Mouse (Mus musculus): ENCODE measurements around the gene Zdhhc8.

The Zdhhc8 gene

DNA sequence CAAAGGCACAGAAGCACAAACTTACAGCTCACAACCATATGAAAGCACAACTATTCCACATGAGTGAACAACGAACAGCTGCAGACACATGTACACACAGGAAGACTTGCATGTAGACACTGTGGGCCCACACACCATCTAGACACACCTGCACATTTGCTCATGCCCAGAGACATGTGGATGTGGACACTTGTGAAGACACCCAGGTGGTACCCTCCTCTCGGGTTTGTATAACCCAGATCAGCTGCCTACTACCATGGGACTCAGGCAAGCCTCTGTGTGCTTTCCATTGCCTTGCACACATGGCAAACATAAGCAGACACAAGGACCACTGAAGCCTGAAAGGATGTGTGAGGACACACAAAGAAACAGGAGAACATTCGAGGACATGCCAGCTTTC lies 3.9 kb downstream of the Zdhhc8 start:
- no peak for DNase-seq (ENCODE audit: low spot score in 2 of 2)

DNA sequence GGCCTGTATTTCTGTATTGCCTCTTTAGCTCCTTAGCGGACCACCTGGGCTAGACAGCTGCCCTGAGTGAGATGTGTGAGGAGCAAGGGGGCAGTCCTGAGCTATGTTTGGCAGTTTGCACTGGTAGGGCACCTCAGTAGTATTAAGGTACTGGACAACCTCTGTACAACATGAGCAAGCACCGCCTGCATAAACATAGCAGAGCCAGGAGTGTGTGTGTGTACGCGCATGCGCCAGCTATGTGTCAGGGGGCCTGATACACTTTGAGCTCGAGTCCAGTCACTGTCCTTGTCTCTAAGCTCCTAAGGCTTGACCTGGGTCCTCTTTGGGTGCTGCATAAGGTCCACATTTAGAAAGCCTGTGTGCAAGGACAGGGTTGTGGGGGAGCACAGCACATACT lies 4.3 kb downstream of the Zdhhc8 start:
- no peak for DNase-seq (ENCODE audit: low spot score in 2 of 2)

DNA sequence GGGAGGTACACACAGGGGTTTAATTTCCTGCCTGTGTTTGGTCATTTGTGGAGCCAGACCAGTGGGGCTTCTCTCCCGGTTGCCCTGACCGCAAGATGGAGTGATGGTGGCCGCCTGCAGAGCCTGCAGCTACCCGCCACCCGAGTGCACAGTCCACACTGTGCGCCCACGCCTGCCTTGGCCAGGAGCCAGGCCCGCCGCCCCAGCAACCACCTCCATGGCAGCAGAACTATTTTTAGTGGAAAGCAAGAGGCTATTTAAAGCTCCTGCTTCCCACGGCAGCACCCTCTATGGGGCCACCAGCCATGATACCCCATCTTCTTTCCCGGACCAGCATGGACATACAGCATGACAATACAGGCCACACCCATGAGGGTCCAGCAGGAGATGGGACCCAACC lies 5.3 kb downstream of the Zdhhc8 start:
- DNase-seq (ENCODE audit: low spot score in 2 of 2): no peak

DNA sequence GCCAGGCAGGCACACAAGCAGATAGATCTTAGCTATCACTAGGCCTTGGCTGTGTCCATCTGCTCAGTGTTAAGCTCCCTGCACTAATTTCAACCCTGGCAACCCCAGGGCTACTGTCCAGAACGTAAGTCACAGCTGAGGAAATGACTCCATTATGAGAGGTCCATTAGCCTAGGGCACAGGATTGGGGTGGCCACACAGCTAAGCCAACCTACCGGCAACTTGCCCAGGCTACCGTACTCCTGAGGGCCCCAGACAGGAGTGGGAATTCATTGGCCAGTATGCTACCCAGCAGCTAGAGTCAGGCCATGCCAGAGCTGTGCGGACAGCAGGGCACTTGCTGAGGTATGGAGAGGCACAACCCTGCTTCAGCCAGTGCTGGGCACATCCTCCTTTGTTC lies 6.1 kb downstream of the Zdhhc8 start:
- DNase-seq (ENCODE audit: low spot score in 2 of 2): no peak

DNA sequence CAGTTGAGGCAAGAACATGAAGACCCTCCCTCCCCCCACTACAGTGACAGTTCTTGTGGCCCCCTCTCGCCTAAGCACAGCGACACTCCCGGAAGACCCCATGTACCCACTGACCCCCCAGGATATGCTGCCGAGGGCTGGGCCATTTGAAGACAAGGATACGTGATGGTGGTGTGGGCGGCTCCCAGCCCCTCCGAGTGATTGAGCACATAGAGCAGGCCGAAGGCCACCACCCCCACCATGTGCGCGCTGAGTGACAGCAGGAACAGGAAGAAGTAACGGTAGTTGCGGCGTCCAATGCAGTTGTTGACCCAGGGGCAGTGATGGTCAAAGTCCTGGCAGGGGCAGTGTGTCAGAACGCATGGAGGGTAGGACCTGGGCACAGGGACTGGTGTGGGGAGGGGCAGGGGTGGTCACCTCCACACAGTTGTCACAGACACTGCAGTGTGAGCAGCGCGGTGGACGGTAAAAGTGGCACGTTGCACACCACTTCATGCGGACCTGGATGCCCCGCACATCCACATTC lies 7.0 kb downstream of the Zdhhc8 start:
- DNase-seq (ENCODE audit: low spot score in 2 of 2): no peak

DNA sequence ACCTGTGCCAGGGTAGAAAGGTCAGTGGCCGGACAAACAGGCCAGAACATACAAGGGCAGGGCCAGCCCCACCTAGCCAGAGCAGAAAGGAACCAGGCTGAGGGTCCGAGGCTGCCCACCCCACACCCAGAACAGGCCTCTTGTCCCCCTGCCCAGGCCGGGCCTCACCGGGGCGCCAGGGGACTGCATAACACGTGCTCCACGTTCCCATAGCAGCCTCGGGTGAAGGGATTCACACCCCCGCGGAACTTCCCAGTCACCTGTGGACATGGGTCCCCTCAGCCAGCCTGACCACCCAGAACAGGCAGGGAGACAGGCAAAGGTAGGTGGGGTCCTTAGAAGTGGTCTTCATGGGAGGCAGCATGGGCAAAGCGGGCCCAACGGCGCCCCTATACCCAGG lies 7.7 kb downstream of the Zdhhc8 start:
- no peak for DNase-seq (ENCODE audit: low spot score in 2 of 2)

DNA sequence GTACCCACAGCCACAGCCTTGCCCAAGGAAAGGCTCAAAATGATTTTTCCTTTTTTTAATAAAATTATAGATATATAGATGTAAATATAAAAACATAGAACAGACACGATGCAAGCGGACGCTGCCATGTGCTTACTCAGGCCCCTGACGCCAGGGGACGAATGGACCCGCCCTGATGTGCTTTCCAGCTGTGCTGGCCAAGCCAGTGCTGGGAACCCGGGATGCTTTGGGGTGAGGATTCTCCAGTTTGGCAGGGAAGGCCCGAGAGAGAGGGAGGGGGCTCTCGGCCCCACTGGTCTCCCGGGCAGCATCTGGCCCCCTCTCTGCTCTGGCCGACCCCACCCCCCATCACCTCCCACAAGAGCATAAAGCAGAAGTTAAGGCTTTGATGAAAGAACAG lies 12.7 kb downstream of the Zdhhc8 start:
- DNase-seq (ENCODE audit: low spot score in 2 of 2): no peak

DNA sequence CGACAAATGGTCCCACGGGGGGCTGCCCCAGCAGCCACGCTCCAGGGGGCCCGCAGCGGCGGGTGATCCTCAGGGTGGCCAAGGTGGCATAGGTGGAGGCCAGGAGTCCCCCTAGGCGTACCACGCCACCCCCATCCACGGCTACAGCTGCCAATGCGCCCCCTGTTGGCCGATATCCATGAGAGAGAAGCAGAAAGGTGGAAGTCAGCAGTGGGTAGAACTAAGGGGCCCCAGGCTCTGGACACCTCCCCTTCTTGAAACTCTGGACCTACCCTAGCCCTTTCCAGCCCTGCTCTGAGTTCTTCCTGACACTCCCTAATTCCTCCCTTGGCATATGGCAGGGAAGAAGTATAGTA lies 13.4 kb downstream of the Zdhhc8 start:
- no peak for DNase-seq (ENCODE audit: low spot score in 2 of 2)

DNA sequence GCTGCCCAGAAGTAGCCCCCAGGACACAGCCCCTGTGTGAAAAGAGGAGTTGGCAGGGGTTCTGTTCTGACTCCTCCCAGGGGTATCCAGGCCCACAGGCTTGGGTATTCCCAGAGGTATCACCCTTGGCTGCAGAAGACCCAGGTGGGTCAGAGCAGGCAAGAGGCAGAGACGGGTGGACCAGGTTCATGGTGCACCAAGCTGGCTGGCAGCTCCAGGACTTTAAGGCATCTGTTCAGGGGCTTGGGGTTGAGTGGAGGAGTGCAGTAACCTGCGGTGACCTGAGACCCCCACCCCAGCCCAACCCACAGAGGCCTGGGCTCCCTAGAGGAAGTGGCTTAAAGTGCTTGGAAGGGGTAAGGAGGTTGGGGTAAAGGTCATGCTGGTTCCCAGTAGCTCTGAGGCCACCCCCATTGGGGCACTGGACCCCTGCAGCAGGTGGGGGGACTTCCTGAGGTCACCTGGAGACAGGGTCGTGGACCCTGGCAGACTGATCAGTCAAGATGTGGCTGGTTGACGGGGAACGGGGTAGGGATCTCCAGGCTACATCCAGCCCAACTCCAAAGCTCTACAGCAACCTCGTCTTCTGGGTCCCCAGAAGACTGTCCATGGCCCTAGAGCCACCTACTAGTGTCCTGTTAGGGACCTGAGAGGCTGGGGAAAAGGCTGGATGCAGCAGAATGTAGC lies 13.9 kb downstream of the Zdhhc8 start:
- DNase-seq (ENCODE audit: low spot score in 2 of 2): no peak

DNA sequence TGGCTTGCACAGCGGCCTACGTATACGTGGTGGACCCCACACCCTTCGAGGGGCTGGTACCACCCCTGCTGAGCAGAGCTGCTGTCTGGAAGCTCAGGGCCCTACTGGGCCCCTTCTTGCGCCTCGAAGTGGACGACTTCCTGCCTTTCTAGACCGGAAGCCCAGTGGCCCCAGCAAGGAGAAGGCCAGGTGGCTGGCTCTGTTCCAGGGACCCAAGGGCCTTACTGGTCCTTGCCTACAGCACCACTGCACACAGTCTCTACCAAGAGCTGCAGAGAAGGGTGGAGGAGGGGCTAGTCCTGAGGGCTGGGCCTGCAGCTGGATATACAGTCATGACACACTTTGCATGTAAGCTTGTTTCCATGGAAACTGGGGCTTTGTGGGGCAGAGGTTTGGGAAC lies 14.9 kb downstream of the Zdhhc8 start:
- peak; percentile 34 to 74 for DNase-seq (ENCODE audit: low spot score in 2 of 2)

DNA sequence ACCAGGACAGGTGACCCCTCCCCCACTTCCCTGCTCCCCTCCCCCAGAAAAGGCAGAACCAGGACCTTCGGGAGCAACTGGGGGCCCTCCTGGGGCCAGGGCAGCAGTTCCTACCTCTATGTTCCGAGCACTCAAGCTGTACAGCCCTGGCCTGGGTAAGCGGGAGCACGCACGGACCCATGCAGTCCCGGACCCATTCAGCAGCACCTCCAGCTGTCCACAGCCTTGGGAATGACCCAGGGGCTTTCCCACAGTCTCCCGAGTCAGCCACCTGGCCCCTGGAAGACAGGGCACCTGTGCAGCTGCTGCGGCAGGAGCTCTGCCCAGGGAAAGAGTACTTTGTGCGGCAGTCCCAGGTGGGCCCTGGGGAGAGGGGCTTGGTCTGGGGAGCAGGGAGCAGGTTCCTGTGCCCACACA lies 16.3 kb downstream of the Zdhhc8 start:
- no peak for DNase-seq (ENCODE audit: low spot score in 2 of 2)

DNA sequence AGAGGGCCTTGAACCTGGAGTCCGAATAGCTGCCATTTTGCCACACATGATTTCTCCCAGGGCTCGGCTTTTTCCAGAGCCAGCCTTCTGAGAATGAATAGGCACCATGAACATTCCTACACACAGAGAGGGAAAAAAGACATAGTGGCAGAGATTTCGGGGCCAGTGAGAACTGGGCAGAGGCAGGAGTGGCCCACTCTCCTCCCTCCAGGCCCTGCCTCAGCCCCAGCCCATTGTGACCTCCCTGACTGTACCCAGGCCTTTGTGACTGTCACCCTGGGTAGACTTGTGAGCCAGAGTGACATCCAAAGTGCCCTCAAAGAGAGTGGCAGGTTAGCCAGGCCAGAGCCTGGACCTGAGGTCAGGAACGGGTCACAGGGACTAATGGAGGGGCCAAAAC lies 17.4 kb downstream of the Zdhhc8 start, which contains the start of gene Ccdc188:
TSS of gene Ccdc188 (plus strand) at position 301 of the 400 bp plus-strand sequence.
- no peak for DNase-seq (ENCODE audit: low spot score in 2 of 2)

DNA sequence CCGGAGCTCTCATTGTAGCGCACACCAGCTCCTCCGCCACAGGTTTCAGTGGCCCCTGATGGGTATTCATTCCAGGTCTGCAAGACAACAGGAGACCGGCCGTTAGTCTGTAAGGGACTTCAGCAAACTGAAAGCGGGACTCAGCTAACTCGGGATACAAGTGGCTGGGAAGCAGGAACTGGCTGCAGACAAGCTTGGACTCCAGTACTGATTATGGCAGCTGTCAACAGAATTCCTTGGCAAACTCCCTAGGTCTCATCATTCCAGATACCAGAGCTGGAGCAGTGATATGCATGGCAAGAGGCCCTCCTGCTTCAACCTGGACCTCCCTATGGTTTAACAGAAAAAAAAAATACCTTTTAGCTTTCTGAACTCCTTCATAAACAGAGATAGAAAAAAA lies 20.1 kb downstream of the Zdhhc8 start:
- no peak for DNase-seq (ENCODE audit: low spot score in 2 of 2)

DNA sequence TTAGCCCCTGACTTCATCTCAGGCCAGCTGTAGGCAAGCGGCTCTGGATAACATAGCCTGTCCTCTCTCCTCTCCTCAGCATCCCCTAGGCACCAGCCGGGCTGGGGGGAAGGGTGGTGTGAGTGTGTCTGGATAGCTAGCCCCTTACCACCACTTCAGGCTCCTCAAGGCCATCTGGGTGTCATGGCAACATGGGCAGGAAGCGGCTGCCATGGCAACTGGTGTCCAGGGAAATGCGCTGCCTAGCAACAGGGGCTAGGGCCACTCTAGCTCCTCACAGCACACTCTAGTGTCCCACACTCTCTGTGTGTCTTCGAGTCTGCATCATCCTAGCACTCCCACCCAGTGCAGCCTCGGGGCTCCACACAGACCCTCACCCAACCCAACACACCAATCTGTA lies 21.2 kb downstream of the Zdhhc8 start:
- DNase-seq (ENCODE audit: low spot score in 2 of 2): no peak

DNA sequence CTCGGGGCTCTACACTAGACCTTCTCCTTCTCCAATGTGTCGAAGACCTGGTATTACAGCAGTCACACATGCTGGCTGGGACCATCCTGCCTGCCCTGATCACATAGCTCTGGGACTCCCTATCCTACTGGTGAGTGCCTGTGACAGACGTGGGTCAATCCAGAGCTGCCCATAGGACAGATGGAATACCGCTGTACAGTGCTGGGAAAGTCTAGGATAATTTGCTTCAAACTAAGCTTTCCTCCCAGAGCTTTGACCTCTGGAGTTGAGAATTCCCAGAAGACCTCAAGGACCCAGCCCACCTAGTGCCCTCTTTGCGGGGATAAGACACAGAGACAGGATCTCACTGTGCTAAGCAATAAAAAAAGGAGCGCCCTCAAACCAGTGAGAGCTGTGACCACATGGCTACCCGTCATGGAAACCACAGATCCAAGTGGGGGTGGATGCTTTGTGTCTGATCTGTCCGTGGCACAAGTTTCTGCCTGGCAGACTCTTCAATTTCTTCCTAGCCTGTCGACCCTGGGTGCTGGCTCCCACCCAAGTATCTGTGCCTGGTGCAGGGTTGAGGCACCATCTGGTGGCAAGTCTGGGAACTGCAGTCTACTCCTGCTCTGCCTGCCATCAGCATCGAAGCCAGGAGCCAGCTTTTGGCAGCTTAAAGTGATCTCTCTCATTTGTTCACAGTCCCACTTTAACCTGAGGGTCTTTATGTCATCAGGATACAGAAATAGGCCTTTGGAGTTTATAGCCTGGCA lies 23.3 kb downstream of the Zdhhc8 start:
- DNase-seq (ENCODE audit: low spot score in 2 of 2): peak; percentile 79 to 92

DNA sequence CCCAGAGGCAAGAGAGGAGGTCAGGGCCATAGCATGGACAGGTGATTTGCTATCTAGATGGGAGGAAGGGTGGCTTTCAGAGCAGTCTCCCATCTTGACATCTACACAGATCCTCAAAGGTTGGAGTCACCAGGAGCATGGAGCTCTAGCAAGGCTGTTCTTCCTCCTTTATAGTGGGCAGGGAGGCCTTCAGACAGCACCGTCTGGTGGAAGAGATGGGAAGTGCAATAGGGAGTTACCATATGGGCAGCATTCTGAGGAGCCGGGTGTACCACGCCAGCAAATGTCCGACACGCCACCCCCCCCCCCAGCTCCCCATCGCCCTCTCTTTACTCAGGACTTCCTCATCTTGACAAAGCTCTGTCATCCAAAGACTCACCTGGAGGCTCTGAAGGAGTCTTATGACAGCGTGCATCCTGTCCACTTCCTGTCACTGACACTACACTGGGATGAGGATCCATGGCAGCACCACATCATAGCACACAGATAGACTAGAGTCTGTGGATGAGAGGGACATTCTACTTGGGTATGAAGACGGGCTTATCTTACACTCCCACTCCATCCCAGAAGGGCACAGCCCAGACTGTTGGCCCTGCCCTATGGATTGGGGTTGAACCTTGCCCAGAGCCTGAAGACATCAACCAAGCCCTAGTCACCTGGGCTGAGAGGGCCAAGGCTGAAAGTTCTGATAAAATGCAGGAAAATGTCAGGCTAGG lies 24.1 kb downstream of the Zdhhc8 start:
- peak; percentile 66 to 87 for DNase-seq (ENCODE audit: low spot score in 2 of 2)

DNA sequence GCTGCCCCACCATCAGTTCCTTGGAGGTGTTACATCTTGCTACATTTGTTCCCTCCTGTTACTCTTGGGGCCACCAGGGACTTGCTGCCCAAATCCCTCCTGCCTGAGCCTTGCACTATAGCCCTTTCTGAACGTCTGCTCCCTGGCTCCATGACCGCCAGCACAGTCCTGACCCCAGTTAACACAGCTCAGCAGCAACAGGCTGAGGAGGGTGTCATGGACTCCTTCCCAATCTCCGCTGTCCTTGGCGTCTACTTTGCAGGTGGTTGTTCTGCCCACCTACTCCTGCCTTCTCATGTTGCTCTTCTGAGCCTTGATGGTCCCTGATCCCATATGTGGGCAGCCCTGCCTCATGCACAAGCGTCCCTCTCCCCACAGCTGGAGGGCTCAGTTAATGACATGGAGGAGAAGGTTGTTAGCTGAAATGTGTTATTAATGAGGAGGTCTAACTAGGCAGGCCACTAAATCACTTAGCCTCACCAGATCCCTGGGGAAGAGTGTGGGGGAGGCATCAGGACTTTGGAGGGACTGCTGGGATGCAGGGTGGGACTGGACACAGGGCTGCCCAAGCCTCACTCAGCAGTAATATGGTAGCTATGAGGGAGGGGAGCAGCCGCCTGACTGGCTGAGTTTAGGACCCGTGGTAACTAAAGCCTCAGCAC lies 31.4 kb downstream of the Zdhhc8 start:
- DNase-seq (ENCODE audit: low spot score in 2 of 2): no peak

DNA sequence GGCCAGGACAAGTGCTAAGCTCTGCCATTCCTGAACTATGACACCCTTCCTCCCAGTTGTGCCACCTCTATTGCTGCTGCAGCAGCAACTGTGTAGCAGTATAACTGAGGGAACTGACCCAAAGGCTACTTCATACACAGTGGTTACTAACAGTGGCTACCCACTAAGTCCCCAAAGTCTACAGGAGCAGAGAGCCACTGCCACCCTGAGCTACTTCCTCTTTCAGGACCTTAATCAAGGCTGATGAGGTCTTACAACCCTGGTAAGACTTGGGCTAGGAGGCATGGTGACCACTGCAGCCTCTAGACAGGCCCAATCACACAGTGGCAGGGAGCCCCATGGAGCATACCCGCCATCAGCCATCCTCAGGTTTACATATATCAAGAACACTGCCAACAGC lies 32.9 kb downstream of the Zdhhc8 start:
- no peak for DNase-seq (ENCODE audit: low spot score in 2 of 2)

DNA sequence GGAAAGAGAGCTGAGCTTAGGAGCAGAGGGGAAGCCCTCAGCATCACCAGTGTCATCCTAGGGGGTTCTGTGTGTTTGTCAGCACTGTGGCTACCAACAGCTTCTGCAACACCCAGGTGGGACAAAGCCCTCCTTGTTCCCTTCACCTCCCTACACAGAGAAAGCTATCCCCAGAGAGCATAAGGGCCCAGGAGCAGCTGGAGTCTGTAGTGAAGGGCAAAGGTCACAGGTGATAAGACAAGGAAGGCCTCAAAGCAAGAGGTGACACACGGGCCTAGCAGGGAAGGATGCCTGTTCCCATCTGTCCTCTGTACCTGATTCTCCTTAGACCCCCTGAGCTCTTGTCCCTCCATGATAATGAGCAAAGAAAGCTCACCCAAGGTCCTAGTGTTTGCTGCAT lies 33.3 kb downstream of the Zdhhc8 start:
- no peak for DNase-seq (ENCODE audit: low spot score in 2 of 2)

DNA sequence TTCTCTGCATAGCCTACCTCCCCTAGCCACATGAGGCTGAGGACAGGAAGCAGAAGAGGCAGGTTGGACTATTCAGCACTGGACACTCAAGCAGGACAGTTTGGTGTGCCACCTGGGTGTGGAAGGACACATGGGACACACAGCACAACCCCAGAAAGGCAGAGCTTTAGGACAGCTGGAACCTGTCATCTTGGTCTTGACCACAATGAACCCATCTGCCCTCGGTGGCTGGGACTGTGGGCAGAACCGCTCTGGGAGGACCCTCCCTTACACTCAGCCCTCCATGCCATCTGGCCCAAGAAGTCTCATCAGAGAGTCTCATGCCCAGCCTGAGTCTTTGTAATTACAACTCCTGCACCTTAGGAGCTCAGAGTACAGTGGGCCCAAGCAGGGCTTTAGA lies 34.9 kb downstream of the Zdhhc8 start:
- DNase-seq (ENCODE audit: low spot score in 2 of 2): no peak

DNA sequence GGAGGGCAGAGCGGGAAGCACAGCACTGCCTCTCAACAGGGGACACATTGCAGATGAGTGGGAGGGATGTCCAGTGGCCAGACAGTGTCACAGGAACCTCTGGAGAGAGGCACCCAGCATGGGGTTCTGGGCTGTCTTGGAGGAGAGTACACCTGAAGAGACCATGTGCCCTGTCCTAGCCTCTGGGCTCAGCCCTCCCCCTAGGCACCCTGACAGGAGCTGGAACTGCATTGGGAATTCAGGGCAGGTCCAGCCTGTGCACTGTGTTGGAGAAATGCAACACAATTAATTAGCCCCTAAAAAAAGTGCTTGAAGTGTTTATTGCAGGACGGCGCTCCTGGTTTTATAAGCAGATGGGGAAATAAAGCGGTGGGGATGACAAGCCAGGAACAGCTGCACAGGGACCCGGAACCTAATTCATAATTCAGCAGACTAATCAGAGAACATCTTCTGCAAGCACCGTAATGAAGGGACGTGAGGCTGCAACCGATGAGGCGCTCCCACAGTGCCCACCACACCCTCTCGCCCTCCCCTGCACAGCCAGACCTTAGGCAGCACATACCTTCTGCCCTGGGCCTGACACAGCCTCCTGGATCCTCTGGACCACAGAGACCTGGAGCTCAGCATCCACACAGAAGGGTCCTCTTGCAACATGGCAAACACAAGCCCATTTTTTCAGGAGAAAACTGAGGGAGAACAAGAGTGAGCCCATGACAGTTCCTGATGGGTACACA lies 36.4 kb downstream of the Zdhhc8 start:
- no peak for DNase-seq (ENCODE audit: low spot score in 2 of 2)

Measured in spleen, postnatal 4 days (tissue).